Mouse (Mus musculus): ENCODE data around the gene Ccdc27. TPM values are rescaled to one million over a fixed set of nuclear protein-coding genes. Genes with fewer than 3 reads are reported as not detected.

The Ccdc27 gene
- polyA plus RNA-seq, 1 experiment from 2014 or later, result not detected

- 0 out of 2 replicates have a peak, but pooled peaks cover 4% of the 10 kb centered on the region for H3K27me3 ChIP-seq (ENCODE audit: control insufficient read depth, insufficient read depth, low read length)
- WGBS, result 35% methylated on average over 4 of the region's 4 CpGs
- peaks cover 40% of the 10 kb centered on the region for H3K36me3 ChIP-seq (ENCODE audit: control insufficient read depth, insufficient read depth, low read length)
- ATAC-seq (ENCODE audit: low FRiP score, low TSS enrichment), result no peak
- H3K4me2 ChIP-seq (replicated peaks; ENCODE audit: low read depth, low read length), result no peak overlapping the region
- H3K9ac ChIP-seq (ENCODE audit: low read depth, low read length), result peak overlapping the region; percentile 7; the same call in 1 of the 2 replicates
- no peaks in the 10 kb centered on the region for H3K9me3 ChIP-seq (ENCODE audit: control insufficient read depth, low read length)
- no peak overlapping the region for H3K4me3 ChIP-seq (ENCODE audit: low read length)
- peaks cover 47% of the 10 kb centered on the region for H3K4me1 ChIP-seq (ENCODE audit: control insufficient read depth, insufficient read depth, low read length)
- peak overlapping the region; percentile 82; the same call in 1 of the 2 replicates for H3K27ac ChIP-seq (ENCODE audit: low read depth, low read length)
These were observed 19.6 kb downstream of the Ccdc27 start for GRCm38 (mm10) chr4:154022844-154023243.

- peaks cover 43% of the 10 kb centered on the region for H3K36me3 ChIP-seq (ENCODE audit: control insufficient read depth, insufficient read depth, low read length)
- peaks cover 47% of the 10 kb centered on the region for H3K4me1 ChIP-seq (ENCODE audit: control insufficient read depth, insufficient read depth, low read length)
- H3K4me3 ChIP-seq (ENCODE audit: low read length), result no peak overlapping the region
- H3K27me3 ChIP-seq (ENCODE audit: control insufficient read depth, insufficient read depth, low read length), result 0 out of 2 replicates have a peak, but pooled peaks cover 4% of the 10 kb centered on the region
- H3K9ac ChIP-seq (ENCODE audit: low read depth, low read length), result peak overlapping the region; percentile 7; the same call in 1 of the 2 replicates
- peak; percentile 65 for ATAC-seq (ENCODE audit: low FRiP score, low TSS enrichment)
- H3K9me3 ChIP-seq (ENCODE audit: control insufficient read depth, low read length), result no peaks in the 10 kb centered on the region
- WGBS, result 26% methylated on average over 4 of the region's 4 CpGs
- no peak overlapping the region for H3K4me2 ChIP-seq (replicated peaks; ENCODE audit: low read depth, low read length)
- peak overlapping the region; percentile 82; the same call in 1 of the 2 replicates for H3K27ac ChIP-seq (ENCODE audit: low read depth, low read length)
These were observed 20.1 kb downstream of the Ccdc27 start for GRCm38 (mm10) chr4:154022407-154022806.

GRCm38 (mm10) chr4:154021432-154021831 lies 21.0 kb downstream of the Ccdc27 start:
- 0 out of 2 replicates have a peak, but pooled peaks cover 4% of the 10 kb centered on the region for H3K27me3 ChIP-seq (ENCODE audit: control insufficient read depth, insufficient read depth, low read length)
- H3K27ac ChIP-seq (ENCODE audit: low read depth, low read length), result peak overlapping the region; percentile 82; the same call in 1 of the 2 replicates
- H3K4me1 ChIP-seq (ENCODE audit: control insufficient read depth, insufficient read depth, low read length), result peaks cover 44% of the 10 kb centered on the region
- no peak overlapping the region for H3K4me2 ChIP-seq (replicated peaks; ENCODE audit: low read depth, low read length)
- no peak overlapping the region for H3K9ac ChIP-seq (ENCODE audit: low read depth, low read length)
- ATAC-seq (ENCODE audit: low FRiP score, low TSS enrichment), result no peak
- H3K4me3 ChIP-seq (ENCODE audit: low read length), result no peak overlapping the region
- 93% methylated on average over 9 of the region's 9 CpGs for WGBS
- H3K9me3 ChIP-seq (ENCODE audit: control insufficient read depth, low read length), result no peaks in the 10 kb centered on the region
- H3K36me3 ChIP-seq (ENCODE audit: control insufficient read depth, insufficient read depth, low read length), result peaks cover 53% of the 10 kb centered on the region

- no peak overlapping the region for H3K27ac ChIP-seq (ENCODE audit: low read depth, low read length)
- 0 out of 2 replicates have a peak, but pooled peaks cover 1% of the 10 kb centered on the region for H3K27me3 ChIP-seq (ENCODE audit: control insufficient read depth, insufficient read depth, low read length)
- H3K9me3 ChIP-seq (ENCODE audit: control insufficient read depth, low read length), result no peaks in the 10 kb centered on the region
- H3K36me3 ChIP-seq (ENCODE audit: control insufficient read depth, insufficient read depth, low read length), result peaks cover 67% of the 10 kb centered on the region
- H3K9ac ChIP-seq (ENCODE audit: low read depth, low read length), result no peak overlapping the region
- no peak overlapping the region for H3K4me2 ChIP-seq (replicated peaks; ENCODE audit: low read depth, low read length)
- peaks cover 28% of the 10 kb centered on the region for H3K4me1 ChIP-seq (ENCODE audit: control insufficient read depth, insufficient read depth, low read length)
- WGBS, result 73% methylated on average over 7 of the region's 7 CpGs
- no peak overlapping the region for H3K4me3 ChIP-seq (ENCODE audit: low read length)
- no peak for ATAC-seq (ENCODE audit: low FRiP score, low TSS enrichment)
These were observed 22.9 kb downstream of the Ccdc27 start for GRCm38 (mm10) chr4:154019571-154019970.

GRCm38 (mm10) chr4:154015476-154015875 lies 27.0 kb downstream of the Ccdc27 start:
- 96% methylated on average over 11 of the region's 11 CpGs for WGBS
- H3K4me3 ChIP-seq (ENCODE audit: low read length), result no peak overlapping the region
- no peak overlapping the region for H3K4me2 ChIP-seq (replicated peaks; ENCODE audit: low read depth, low read length)
- H3K9ac ChIP-seq (ENCODE audit: low read depth, low read length), result no peak overlapping the region
- H3K9me3 ChIP-seq (ENCODE audit: control insufficient read depth, low read length), result no peaks in the 10 kb centered on the region
- H3K4me1 ChIP-seq (ENCODE audit: control insufficient read depth, insufficient read depth, low read length), result peaks cover 12% of the 10 kb centered on the region
- H3K36me3 ChIP-seq (ENCODE audit: control insufficient read depth, insufficient read depth, low read length), result peaks cover 55% of the 10 kb centered on the region
- ATAC-seq (ENCODE audit: low FRiP score, low TSS enrichment), result no peak
- H3K27ac ChIP-seq (ENCODE audit: low read depth, low read length), result no peak overlapping the region
- no peaks in the 10 kb centered on the region for H3K27me3 ChIP-seq (ENCODE audit: control insufficient read depth, insufficient read depth, low read length)

- peak overlapping the region; percentile 93 for H3K4me2 ChIP-seq (replicated peaks; ENCODE audit: low read depth, low read length)
- peak overlapping the region; percentile 89 for H3K4me3 ChIP-seq (ENCODE audit: low read length)
- no peak overlapping the region; the same call in 1 of the 2 replicates for H3K27ac ChIP-seq (ENCODE audit: low read depth, low read length)
- peaks cover 12% of the 10 kb centered on the region for H3K4me1 ChIP-seq (ENCODE audit: control insufficient read depth, insufficient read depth, low read length)
- WGBS, result 2% methylated on average over 55 of the region's 55 CpGs
- no peaks in the 10 kb centered on the region for H3K9me3 ChIP-seq (ENCODE audit: control insufficient read depth, low read length)
- H3K27me3 ChIP-seq (ENCODE audit: control insufficient read depth, insufficient read depth, low read length), result no peaks in the 10 kb centered on the region
- peaks cover 27% of the 10 kb centered on the region for H3K36me3 ChIP-seq (ENCODE audit: control insufficient read depth, insufficient read depth, low read length)
- ATAC-seq (ENCODE audit: low FRiP score, low TSS enrichment), result no peak
- peak overlapping the region; percentile 90 for H3K9ac ChIP-seq (ENCODE audit: low read depth, low read length)
These were observed 30.2 kb downstream of the Ccdc27 start for GRCm38 (mm10) chr4:154012132-154012882.

- ATAC-seq (ENCODE audit: low FRiP score, low TSS enrichment), result peak; percentile 95
- Histone ChIP-seq H3K4me2 (replicated peaks; ENCODE audit: low read depth, low read length) (peak within 1 kb of the TSS; percentile 93), H3K4me1 (ENCODE audit: control insufficient read depth, insufficient read depth, low read length) (peaks cover 12% of the 10 kb centered on the region), H3K36me3 (ENCODE audit: control insufficient read depth, insufficient read depth, low read length) (peaks cover 27% of the 10 kb centered on the region), H3K27me3 (ENCODE audit: control insufficient read depth, insufficient read depth, low read length) (no peaks in the 10 kb centered on the region), H3K9me3 (ENCODE audit: control insufficient read depth, low read length) (no peaks in the 10 kb centered on the region), H3K4me3 (ENCODE audit: low read length) (peak within 1 kb of the TSS; percentile 89), H3K9ac (ENCODE audit: low read depth, low read length) (peak within 1 kb of the TSS; percentile 90), H3K27ac (ENCODE audit: low read depth, low read length) (no peak within 1 kb of the TSS; the same call in 1 of the 2 replicates)
- 1% methylated on average over 59 of the region's 59 CpGs for WGBS
These were observed 30.8 kb downstream of the Ccdc27 start, which contains the start of gene Lrrc47 for GRCm38 (mm10) chr4:154011646-154012089. Gene Lrrc47 (plus strand): TSS chr4:154011731.

GRCm38 (mm10) chr4:154010907-154011645 lies 31.4 kb downstream of the Ccdc27 start:
- H3K4me2 ChIP-seq (replicated peaks; ENCODE audit: low read depth, low read length), result peak overlapping the region; percentile 93
- WGBS, result 30% methylated on average over 13 of the region's 13 CpGs
- peaks cover 26% of the 10 kb centered on the region for H3K36me3 ChIP-seq (ENCODE audit: control insufficient read depth, insufficient read depth, low read length)
- no peaks in the 10 kb centered on the region for H3K9me3 ChIP-seq (ENCODE audit: control insufficient read depth, low read length)
- H3K4me3 ChIP-seq (ENCODE audit: low read length), result peak overlapping the region; percentile 89
- H3K27ac ChIP-seq (ENCODE audit: low read depth, low read length), result no peak overlapping the region
- peak overlapping the region; percentile 90 for H3K9ac ChIP-seq (ENCODE audit: low read depth, low read length)
- H3K4me1 ChIP-seq (ENCODE audit: control insufficient read depth, insufficient read depth, low read length), result peaks cover 12% of the 10 kb centered on the region
- H3K27me3 ChIP-seq (ENCODE audit: control insufficient read depth, insufficient read depth, low read length), result no peaks in the 10 kb centered on the region
- peak; percentile 54 for ATAC-seq (ENCODE audit: low FRiP score, low TSS enrichment)
